Mouse (Mus musculus): Measurements from ENCODE around the gene L3mbtl3.
A peak's percentile ranks its signal among the peaks of the same experiment; 100 is the strongest.

DNA sequence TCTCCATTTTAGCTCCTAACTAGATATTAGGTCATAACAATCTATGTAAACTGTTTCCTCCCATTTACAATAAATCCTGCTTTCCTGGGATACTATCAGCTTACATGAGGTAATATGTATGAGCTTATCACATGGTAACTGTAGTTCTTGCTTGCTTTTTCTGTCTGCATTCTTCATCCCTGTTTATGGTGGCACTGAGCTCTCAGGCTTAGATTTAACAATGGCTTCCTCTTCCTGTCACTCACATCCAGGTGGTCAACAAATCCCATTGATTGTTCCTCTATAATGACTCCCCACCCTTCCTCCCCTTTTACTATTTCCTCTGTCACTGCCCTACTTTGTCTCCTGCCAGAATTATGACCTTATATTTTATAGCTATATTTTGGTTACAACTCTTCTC lies 12.9 kb upstream of the L3mbtl3 start:
- no peak for TF ChIP-seq CTCF (IDR thresholded peaks at IDR 0.05)
- peak; percentile 61 for TF ChIP-seq EP300 (IDR thresholded peaks at IDR 0.05)
